Mouse (Mus musculus): ENCODE measurements around the gene Epb41l2.

Gene Epb41l2

GRCm38 (mm10) chr10:25488456-25488855 lies 128.9 kb downstream of the Epb41l2 start:
- in situ Hi-C loops (cut with MseI, MboI), result loop anchor here (5.0 kb wide), 1 partner anchor 221 kb away; no protein-coding TSS in a partner anchor

GRCm38 (mm10) chr10:25499323-25500071 lies 139.9 kb downstream of the Epb41l2 start:
- in situ Hi-C loops (cut with MseI, MboI), result no loop called here

GRCm38 (mm10) chr10:25503250-25503649 lies 143.7 kb downstream of the Epb41l2 start:
- in situ Hi-C loops (cut with MseI, MboI), result no loop called here

GRCm38 (mm10) chr10:25513821-25514220 lies 154.2 kb downstream of the Epb41l2 start:
- in situ Hi-C loops (cut with MseI, MboI), result no loop called here

GRCm38 (mm10) chr10:25519954-25520353 lies 160.4 kb downstream of the Epb41l2 start:
- in situ Hi-C loops (cut with MseI, MboI), result no loop called here

GRCm38 (mm10) chr10:25520428-25520827 lies 160.8 kb downstream of the Epb41l2 start:
- in situ Hi-C loops (cut with MseI, MboI), result no loop called here

GRCm38 (mm10) chr10:25523727-25524126 lies 164.1 kb downstream of the Epb41l2 start:
- in situ Hi-C loops (cut with MseI, MboI), result no loop called here

GRCm38 (mm10) chr10:25526156-25526555 lies 166.6 kb downstream of the Epb41l2 start:
- in situ Hi-C loops (cut with MseI, MboI), result no loop called here

- in situ Hi-C loops (cut with MseI, MboI), result no loop called here
Observed at GRCm38 (mm10) chr10:25526622-25527021, 167.0 kb downstream of the Epb41l2 start.

GRCm38 (mm10) chr10:25527126-25527525 lies 167.5 kb downstream of the Epb41l2 start:
- in situ Hi-C loops (cut with MseI, MboI), result no loop called here

GRCm38 (mm10) chr10:25531335-25531734 lies 171.7 kb downstream of the Epb41l2 start:
- in situ Hi-C loops (cut with MseI, MboI), result no loop called here

GRCm38 (mm10) chr10:25533105-25533504 lies 173.5 kb downstream of the Epb41l2 start:
- in situ Hi-C loops (cut with MseI, MboI), result no loop called here

- in situ Hi-C loops (cut with MseI, MboI), result no loop called here
Observed at GRCm38 (mm10) chr10:25533513-25534246, 174.1 kb downstream of the Epb41l2 start.

GRCm38 (mm10) chr10:25534467-25534866 lies 174.9 kb downstream of the Epb41l2 start:
- in situ Hi-C loops (cut with MseI, MboI), result no loop called here

GRCm38 (mm10) chr10:25535891-25536331 lies 176.3 kb downstream of the Epb41l2 start, which contains the start of gene Smlr1:
Smlr1 (minus strand) TSS chr10:25536267.
- in situ Hi-C loops (cut with MseI, MboI), result no loop called here

GRCm38 (mm10) chr10:25536621-25537020 lies 177.0 kb downstream of the Epb41l2 start:
- in situ Hi-C loops (cut with MseI, MboI), result no loop called here

- in situ Hi-C loops (cut with MseI, MboI), result no loop called here
Observed at GRCm38 (mm10) chr10:25538738-25539137, 179.1 kb downstream of the Epb41l2 start.

GRCm38 (mm10) chr10:25539146-25539770 lies 179.7 kb downstream of the Epb41l2 start:
- in situ Hi-C loops (cut with MseI, MboI), result no loop called here

GRCm38 (mm10) chr10:25539771-25540168 lies 180.2 kb downstream of the Epb41l2 start:
- in situ Hi-C loops (cut with MseI, MboI), result no loop called here

- in situ Hi-C loops (cut with MseI, MboI), result no loop called here
Observed at GRCm38 (mm10) chr10:25541097-25541496, 181.5 kb downstream of the Epb41l2 start.

GRCm38 (mm10) chr10:25552936-25553335 lies 193.3 kb downstream of the Epb41l2 start:
- in situ Hi-C loops (cut with MseI, MboI), result no loop called here

All from mouse trophoblast stem cell (cell line).